Mouse (Mus musculus) right cerebral cortex, postnatal 14 days (tissue): ENCODE data around the gene Tbc1d25.

Experiments used
- DNase-seq: peaks from one replicate; pipeline ENCODE4 v3.0.0; 2022

The Tbc1d25 gene

DNA sequence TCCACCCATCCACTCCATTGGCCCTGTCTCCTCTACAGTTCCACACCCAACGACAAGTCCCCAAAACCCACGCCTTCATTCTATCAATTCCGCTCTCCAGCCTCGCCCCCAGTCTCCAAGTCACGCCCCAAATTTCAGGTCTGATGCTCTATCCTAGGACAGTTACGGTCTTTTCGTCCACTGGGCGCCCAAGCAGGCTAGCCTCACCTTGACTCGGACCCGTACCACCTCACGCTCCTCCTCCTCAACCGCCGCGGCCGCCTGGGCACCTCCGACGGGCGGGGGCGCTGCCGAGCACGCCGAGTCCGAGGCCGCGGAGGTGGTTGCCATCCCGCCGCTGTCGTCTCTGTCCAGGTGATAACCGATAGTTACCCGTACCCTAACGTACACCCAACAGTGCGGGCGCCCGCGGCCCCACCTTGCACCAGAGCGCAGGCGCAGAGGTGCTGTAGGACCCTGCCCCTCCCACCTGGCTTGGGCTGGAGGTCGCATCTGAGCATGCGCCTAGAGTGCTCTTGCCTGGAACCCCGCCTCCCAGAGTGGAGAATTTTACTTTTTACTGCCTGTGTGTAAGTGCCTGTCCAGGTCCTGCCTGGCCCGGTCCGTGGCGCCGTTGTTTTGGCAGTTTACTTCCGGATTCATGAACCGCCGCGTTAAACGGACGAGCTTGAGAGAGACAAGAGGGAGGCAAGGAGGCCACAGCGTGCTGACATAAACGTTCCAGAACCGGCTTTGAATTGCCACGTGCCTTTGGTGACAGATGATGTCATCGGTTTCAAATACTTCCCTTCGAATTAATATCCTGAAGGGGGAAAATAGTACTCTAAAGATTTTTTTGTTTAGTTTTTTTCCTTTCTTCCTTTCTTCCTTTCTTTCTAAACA, at the start of gene Tbc1d25:
Gene Tbc1d25, minus strand, starts transcription at position 678 of the 882 bp plus-strand sequence.
- peak; percentile 72 for DNase-seq

GRCm38 (mm10) chrX:8223473-8223872, 47.5 kb upstream of the Tbc1d25 start:
- no peak for DNase-seq

- DNase-seq, result no peak
Measured at GRCm38 (mm10) chrX:8222678-8223421, 46.9 kb upstream of the Tbc1d25 start.

- DNase-seq, result no peak
Measured at GRCm38 (mm10) chrX:8222296-8222677, 46.3 kb upstream of the Tbc1d25 start.

GRCm38 (mm10) chrX:8219651-8220050, 43.7 kb upstream of the Tbc1d25 start:
- no peak for DNase-seq

DNA sequence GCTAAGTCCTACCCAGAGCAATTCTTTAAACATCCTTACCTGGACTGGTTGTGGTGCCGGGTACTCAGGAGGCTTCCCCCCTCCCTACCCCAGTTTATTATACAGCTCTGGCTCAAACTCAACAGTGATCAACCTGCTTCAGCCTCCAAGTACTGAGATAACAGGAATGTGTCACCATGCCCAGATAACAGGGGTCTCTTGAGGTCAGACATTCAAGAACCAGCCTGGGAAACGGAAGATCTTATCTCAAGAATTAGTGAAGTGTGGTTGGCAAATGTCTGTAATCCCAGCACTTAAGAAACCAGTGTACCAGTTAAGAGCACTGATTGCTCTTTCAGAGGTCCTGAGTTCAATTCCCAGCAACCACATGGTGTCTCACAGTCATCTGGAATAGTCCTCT, 42.1 kb upstream of the Tbc1d25 start:
- DNase-seq, result no peak

DNA sequence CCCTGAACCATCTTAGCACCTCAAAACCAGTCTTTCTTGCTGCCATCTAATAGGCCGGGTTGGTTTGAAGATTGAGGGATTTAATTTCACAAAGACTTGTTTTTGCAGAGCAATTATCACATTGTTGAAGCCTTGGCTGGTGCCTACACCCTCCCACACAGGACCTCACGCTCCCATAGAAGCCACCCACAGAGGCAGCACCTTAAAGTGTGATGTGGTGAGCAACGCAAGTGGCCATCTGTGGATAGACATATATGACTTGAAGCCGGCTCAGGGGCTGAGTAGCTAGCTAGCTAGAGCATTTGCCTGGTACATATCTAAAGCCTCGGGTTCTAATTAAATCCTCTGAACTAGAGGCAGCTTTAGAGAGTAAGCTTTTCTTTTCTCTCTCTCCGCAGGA, 41.4 kb upstream of the Tbc1d25 start:
- no peak for DNase-seq

DNA sequence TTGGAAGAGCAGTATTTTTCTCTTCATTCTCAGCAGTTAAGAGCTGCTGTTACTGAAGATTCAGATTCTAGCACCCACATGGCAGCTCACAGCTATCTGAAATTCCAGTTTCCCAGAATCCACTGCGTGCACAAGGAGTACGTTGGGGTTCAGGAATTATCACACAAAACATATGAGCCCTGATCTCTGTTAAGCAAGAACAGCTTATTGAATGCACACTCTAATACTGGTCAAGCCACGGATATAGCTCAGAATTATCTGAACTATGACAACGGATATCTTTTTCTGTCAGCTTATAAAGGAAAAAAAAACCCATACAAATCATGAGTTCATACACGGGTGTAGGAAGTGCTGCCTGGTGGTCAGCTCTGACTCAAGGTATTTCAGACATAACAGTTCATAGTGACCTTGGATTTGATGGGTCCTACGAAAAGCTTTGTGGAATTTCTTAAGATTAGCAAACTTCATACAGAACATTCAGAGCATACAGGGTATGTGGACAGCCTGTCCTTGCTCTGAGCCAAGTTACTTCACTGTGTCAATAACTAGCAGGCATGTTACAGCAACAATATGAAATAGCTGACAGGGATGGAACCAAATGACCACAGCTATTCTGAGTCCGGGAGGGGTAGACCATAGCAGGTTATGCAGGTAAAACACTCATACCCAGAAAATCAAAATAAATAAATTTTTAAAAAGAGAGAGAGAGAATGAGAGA, 35.7 kb upstream of the Tbc1d25 start:
- DNase-seq, result no peak

GRCm38 (mm10) chrX:8209720-8210119, 33.7 kb upstream of the Tbc1d25 start:
- no peak for DNase-seq

GRCm38 (mm10) chrX:8207224-8207623, 31.2 kb upstream of the Tbc1d25 start:
- DNase-seq, result no peak

DNA sequence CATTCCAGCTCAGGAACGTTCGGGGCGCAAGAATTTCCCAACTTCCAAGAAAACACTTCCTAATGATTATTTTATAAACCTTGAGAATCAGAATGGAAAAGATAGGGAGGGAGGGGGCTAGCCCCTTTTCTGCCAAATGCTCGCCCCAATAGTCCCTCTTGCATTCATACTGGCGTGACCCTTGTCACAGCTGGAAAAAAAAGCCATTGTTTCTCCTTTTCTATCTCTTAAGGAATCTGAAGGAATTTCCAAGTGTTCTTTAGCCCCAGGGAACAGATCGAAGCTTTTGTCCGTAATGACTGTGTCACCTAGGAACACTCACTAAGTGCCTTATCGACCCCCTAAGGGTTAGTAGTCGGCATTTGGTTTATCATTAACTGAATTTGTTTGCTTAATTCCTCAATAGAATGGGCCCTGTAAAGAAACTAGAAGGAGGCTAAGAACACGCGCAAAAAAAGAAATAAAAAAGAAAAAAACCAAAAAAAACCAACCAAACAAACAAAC, 30.8 kb upstream of the Tbc1d25 start:
- DNase-seq, result no peak

GRCm38 (mm10) chrX:8206015-8206693, 30.2 kb upstream of the Tbc1d25 start, which contains the start of gene Porcn:
Porcn (minus strand) TSS chrX:8206525.
- peak; percentile 85 for DNase-seq

GRCm38 (mm10) chrX:8205551-8205950, 29.6 kb upstream of the Tbc1d25 start:
- no peak for DNase-seq

GRCm38 (mm10) chrX:8205088-8205487, 29.1 kb upstream of the Tbc1d25 start:
- DNase-seq, result no peak

DNA sequence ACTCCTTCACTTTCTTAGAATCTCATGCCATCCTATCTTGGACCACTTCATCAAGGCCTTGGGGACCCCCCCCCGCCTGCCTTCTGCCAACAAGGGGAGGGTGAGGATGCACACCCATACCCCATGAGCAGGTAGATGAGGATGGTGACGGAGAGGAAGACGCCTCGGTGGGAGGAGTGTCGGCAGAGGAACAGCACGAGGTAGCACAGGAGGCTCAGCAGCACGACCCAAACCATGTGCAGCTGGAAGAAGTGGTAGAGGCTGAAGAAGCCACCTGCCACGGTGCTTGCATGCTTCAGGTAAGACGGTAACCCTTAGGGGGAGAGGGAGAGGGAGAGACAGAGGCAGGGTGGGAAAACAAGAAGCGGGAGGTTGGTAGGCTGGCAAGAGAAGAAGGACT, 28.1 kb upstream of the Tbc1d25 start:
- no peak for DNase-seq

DNA sequence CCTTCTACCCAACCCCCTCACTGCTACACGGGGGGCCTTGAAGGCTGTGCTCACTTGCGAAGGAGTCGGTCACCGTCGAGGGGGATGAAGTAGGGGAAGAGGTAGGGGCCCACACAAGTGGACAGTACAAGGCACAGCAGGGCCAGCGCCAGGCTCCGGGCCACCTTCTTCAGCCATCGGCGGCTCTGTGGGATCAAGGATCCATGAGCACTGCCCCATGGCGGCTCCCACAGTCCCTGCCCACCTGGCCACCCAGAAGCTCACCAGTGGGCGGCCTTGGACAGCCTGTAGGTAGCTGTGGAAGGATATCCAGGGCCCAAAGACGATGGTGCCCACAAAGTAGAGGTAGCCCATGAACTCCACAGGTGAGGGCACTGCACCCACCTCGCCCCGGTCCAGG, 27.1 kb upstream of the Tbc1d25 start:
- no peak for DNase-seq

DNA sequence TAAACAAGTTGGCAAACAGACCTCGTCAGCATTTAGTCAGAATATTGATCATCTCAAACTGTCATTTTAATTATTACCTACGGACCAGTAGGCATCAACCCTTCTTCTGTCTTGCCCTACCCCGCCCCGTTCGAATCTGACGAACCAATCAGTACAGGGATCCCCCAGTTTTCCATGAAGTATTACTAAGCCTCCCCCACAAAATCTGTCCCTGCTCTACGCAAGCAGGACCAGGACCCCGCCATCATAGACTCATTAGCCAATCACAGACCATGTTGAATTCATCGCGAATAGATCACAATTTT, 17.4 kb upstream of the Tbc1d25 start, which contains the start of gene Ebp:
Gene Ebp, minus strand, starts transcription at position 94 of the 305 bp plus-strand sequence.
- peak; percentile 30 for DNase-seq

- peak; percentile 63 for DNase-seq
Measured at GRCm38 (mm10) chrX:8192640-8193418, 16.8 kb upstream of the Tbc1d25 start.

DNA sequence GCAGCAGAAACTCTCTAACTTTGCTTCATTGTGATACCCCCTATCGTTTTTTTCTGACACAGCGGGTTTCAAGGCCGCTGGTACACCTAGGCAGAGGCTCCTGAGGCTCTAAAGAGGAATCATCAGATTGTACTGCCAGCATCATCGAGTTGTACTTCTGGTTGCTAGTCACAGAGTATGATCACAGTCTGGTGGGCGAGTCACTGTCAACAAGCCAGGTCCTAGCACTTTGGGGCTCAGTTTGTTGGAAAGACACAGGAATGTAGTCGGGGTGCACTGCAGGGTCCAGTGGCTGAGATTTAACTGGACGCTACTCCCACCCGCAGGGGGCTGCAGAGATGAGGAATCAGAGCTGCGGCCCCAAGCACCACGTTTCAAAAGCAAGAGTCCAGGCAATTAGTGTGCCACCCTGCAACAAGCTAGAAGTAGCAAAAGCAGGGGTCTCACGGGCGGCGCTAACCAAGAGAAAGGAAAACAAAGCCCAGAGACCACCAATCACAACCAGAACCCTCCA, 16.2 kb upstream of the Tbc1d25 start:
- DNase-seq, result no peak

GRCm38 (mm10) chrX:8182871-8183540, 7.0 kb upstream of the Tbc1d25 start:
- DNase-seq, result no peak

DNA sequence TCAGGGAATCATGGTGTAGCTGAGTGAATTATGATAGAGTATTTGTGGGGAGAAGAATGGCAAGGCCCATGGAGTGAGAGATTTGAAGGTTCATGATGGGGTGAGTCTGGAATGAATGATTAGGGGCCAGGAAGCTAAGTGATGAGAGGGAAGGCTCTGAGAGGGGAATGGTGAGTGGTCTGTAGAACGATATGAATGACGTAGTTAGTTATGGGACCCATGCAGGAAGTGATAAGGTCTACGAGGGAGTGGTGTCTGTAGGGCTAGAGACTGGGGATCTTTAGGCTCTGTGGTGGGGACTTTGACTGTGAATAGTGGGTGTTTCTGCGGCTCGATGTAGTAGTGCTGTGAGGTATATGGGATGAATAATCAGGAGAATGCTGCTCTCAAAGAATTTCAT, 3.7 kb upstream of the Tbc1d25 start:
- DNase-seq, result no peak
